Mouse (Mus musculus): Measurements from ENCODE around the gene Acly. TPM values are rescaled to one million over a fixed set of nuclear protein-coding genes. Genes with fewer than 3 reads are reported as not detected.

Gene Acly
- polyA plus RNA-seq, 2 experiments = 118 to 159 TPM

DNA sequence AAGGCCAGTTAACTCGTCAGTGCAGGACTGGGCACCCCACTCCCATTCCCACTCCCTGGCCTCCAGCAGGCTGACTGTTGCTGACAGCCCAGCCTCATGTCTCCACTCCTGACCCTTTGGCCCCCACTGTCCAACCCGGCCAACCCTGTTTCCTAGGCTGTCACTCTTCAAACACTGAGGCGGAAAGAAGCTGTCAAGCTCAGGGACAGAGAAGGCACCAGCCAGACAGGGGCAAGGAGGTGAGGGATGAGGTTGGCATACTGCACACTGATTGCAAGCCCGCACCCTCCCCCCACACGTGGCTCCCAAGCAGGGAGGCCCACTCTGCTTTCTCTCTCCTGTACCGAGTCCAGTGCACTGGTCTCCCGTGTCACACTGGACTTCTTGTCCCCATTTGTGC lies 8.6 kb downstream of the Acly start:
- TF ChIP-seq POLR2A (IDR thresholded peaks at IDR 0.05; ENCODE audit: borderline replicate concordance, extremely low read depth, insufficient read depth, insufficient read length) = no peak
- WGBS = 87% methylated on average over 6 of the region's 7 CpGs
- no peak overlapping the region for H3K9ac ChIP-seq (ENCODE audit: low read depth, low read length, severe bottlenecking)
- DNase-seq (ENCODE audit: low spot score) (no peak), ATAC-seq (ENCODE audit: low FRiP score, low read depth) (no peak)
- no peaks in the 10 kb centered on the region for H3K4me1 ChIP-seq (ENCODE audit: control insufficient read depth, insufficient read depth, low read length)
- peaks cover 94% of the 10 kb centered on the region for H3K36me3 ChIP-seq (ENCODE audit: control insufficient read depth, insufficient read depth, low read length)
- no peak overlapping the region for H3K4me2 ChIP-seq (replicated peaks; ENCODE audit: low read depth, low read length, severe bottlenecking)
- H3K9me3 ChIP-seq (ENCODE audit: control insufficient read depth, low read length) = no peaks in the 10 kb centered on the region
- no peak overlapping the region for H3K4me3 ChIP-seq (replicated peaks; ENCODE audit: low read length)
- no peak overlapping the region for H3K27ac ChIP-seq (replicated peaks; ENCODE audit: low read depth, low read length)
- no peaks in the 10 kb centered on the region for H3K27me3 ChIP-seq (ENCODE audit: control insufficient read depth, insufficient read depth, low read length)

DNA sequence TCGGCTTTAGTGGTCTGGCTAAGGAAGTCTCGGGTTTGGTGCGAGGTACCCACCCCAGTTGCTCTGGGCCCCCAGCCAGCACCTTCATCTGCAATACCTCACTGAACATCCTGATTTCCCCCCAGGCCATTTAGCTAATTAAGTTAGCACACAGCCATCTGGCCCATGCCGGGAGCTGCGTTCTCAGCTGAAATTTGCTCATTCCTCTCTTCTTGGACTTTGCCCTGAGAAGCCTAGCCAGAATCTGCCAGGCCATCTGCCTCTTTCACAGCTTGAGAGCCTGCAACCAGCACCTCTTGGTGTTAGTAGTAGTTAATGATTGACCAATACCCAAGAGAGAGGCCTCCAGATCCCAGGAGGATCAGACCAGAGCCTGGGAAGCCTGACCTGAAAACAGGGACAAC lies 9.6 kb downstream of the Acly start:
- no peak for TF ChIP-seq POLR2A (IDR thresholded peaks at IDR 0.05; ENCODE audit: borderline replicate concordance, extremely low read depth, insufficient read depth, insufficient read length)
- Histone ChIP-seq H3K4me3 (replicated peaks; ENCODE audit: low read length) (no peak overlapping the region), H3K9ac (ENCODE audit: low read depth, low read length, severe bottlenecking) (no peak overlapping the region), H3K36me3 (ENCODE audit: control insufficient read depth, insufficient read depth, low read length) (peaks cover 97% of the 10 kb centered on the region), H3K27me3 (ENCODE audit: control insufficient read depth, insufficient read depth, low read length) (no peaks in the 10 kb centered on the region), H3K9me3 (ENCODE audit: control insufficient read depth, low read length) (no peaks in the 10 kb centered on the region), H3K4me2 (replicated peaks; ENCODE audit: low read depth, low read length, severe bottlenecking) (no peak overlapping the region), H3K4me1 (ENCODE audit: control insufficient read depth, insufficient read depth, low read length) (no peaks in the 10 kb centered on the region), H3K27ac (replicated peaks; ENCODE audit: low read depth, low read length) (no peak overlapping the region)
- 56% methylated on average over 5 of the region's 5 CpGs for WGBS
- ATAC-seq (ENCODE audit: low FRiP score, low read depth) (no peak), DNase-seq (ENCODE audit: low spot score) (no peak)

DNA sequence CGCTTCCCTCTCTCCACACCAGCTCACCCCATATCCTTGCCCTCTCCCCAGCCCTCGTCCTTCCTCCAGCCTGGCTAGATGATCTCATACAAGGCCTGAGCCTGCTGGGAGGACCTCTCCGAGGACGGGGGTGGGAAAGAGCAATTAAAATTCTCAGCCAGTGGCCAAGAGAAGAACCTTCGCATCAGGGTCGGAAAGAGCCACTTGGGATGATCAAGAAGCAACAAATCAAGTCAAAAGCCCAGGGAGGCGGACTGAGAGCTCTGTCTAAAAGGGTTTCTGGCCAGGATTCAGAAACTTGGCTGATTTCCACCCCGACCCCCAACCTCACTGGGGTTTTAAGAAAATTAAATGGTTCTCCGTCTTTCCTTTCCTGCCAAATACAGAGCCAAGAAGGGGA lies 11.5 kb downstream of the Acly start:
- Histone ChIP-seq H3K27me3 (ENCODE audit: control insufficient read depth, insufficient read depth, low read length) (no peaks in the 10 kb centered on the region), H3K9ac (ENCODE audit: low read depth, low read length, severe bottlenecking) (no peak overlapping the region), H3K4me2 (replicated peaks; ENCODE audit: low read depth, low read length, severe bottlenecking) (no peak overlapping the region), H3K27ac (replicated peaks; ENCODE audit: low read depth, low read length) (no peak overlapping the region), H3K4me3 (replicated peaks; ENCODE audit: low read length) (no peak overlapping the region), H3K4me1 (ENCODE audit: control insufficient read depth, insufficient read depth, low read length) (no peaks in the 10 kb centered on the region), H3K36me3 (ENCODE audit: control insufficient read depth, insufficient read depth, low read length) (peaks cover 95% of the 10 kb centered on the region), H3K9me3 (ENCODE audit: control insufficient read depth, low read length) (no peaks in the 10 kb centered on the region)
- 67% methylated on average over 9 of the region's 9 CpGs for WGBS
- no peak for TF ChIP-seq POLR2A (IDR thresholded peaks at IDR 0.05; ENCODE audit: borderline replicate concordance, extremely low read depth, insufficient read depth, insufficient read length)
- peak; percentile 64 for DNase-seq (ENCODE audit: low spot score)
- ATAC-seq (ENCODE audit: low FRiP score, low read depth) = peak; percentile 32; the same call in 1 of the 2 replicates

DNA sequence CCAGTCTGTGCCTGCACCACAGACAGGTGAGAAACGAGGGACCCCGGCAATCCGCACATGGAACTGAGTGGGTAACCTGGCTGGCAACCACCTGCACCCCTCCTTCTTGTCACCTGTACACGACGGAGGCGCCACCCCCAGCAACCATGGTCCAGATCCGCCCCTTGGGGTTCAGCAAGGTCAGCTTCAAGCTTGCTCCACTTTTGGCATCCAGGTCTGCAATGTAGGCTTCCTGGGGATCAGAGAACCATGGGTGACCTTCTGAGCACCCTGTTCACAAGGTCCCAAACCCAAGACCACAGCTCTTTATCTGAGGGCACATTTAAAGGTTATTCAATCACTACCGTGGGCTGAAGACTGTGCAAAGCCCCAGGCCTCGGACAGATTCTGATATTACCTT lies 12.0 kb downstream of the Acly start:
- no peak for TF ChIP-seq POLR2A (IDR thresholded peaks at IDR 0.05; ENCODE audit: borderline replicate concordance, extremely low read depth, insufficient read depth, insufficient read length)
- no peak overlapping the region for H3K4me2 ChIP-seq (replicated peaks; ENCODE audit: low read depth, low read length, severe bottlenecking)
- no peaks in the 10 kb centered on the region for H3K27me3 ChIP-seq (ENCODE audit: control insufficient read depth, insufficient read depth, low read length)
- H3K4me1 ChIP-seq (ENCODE audit: control insufficient read depth, insufficient read depth, low read length) = no peaks in the 10 kb centered on the region
- WGBS = 90% methylated on average over 9 of the region's 9 CpGs
- no peak overlapping the region for H3K27ac ChIP-seq (replicated peaks; ENCODE audit: low read depth, low read length)
- H3K4me3 ChIP-seq (replicated peaks; ENCODE audit: low read length) = no peak overlapping the region
- DNase-seq (ENCODE audit: low spot score) (no peak), ATAC-seq (ENCODE audit: low FRiP score, low read depth) (no peak)
- H3K9me3 ChIP-seq (ENCODE audit: control insufficient read depth, low read length) = no peaks in the 10 kb centered on the region
- H3K9ac ChIP-seq (ENCODE audit: low read depth, low read length, severe bottlenecking) = no peak overlapping the region
- H3K36me3 ChIP-seq (ENCODE audit: control insufficient read depth, insufficient read depth, low read length) = peaks cover 95% of the 10 kb centered on the region

DNA sequence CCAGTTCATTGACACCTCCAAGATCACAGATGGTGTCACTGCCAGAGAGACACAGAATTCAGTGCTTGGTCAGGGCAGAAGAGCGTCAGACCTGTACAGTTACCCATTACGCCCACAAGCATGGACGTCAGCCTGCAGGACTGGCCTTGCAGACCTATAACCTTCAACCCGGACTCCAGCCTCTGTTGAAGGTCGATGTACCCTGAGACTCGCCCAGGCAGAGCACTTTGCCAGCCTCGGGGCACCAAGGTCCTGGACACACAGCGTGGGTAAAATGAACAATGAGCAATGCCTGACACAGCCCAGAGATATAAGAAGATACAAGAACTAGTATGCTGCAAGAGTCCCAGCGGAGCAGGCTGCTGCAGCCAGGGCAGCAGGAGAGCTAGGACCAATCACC lies 12.7 kb downstream of the Acly start:
- no peak for ATAC-seq (ENCODE audit: low FRiP score, low read depth)
- TF ChIP-seq POLR2A (IDR thresholded peaks at IDR 0.05; ENCODE audit: borderline replicate concordance, extremely low read depth, insufficient read depth, insufficient read length) = no peak
- WGBS = 95% methylated on average over 9 of the region's 9 CpGs

DNA sequence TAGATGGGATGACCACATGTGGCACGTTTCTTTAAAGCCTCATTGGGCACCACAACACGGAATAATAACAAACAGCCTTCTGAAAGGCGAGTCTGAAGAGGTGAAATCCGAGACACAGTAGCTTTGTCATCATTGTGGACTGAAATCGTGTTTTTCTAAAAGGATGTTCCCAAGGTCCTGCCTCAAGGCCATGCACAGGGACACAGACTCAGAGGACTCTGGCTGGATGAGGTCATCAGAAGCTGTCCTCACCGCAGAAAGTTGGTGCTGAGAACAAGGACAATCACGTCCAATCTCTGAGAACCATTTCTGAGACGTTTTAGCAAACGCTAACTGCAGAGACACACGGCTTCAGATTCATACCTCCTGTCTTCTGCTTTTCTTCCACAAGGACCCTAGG lies 14.1 kb downstream of the Acly start:
- DNase-seq (ENCODE audit: low spot score) = no peak
- no peak overlapping the region for H3K4me3 ChIP-seq (replicated peaks; ENCODE audit: low read length)
- 88% methylated on average over 10 of the region's 10 CpGs for WGBS
- no peak for ATAC-seq (ENCODE audit: low FRiP score, low read depth)
- H3K4me2 ChIP-seq (replicated peaks; ENCODE audit: low read depth, low read length, severe bottlenecking) = no peak overlapping the region
- H3K27me3 ChIP-seq (ENCODE audit: control insufficient read depth, insufficient read depth, low read length) = no peaks in the 10 kb centered on the region
- H3K4me1 ChIP-seq (ENCODE audit: control insufficient read depth, insufficient read depth, low read length) = no peaks in the 10 kb centered on the region
- TF ChIP-seq POLR2A (IDR thresholded peaks at IDR 0.05; ENCODE audit: borderline replicate concordance, extremely low read depth, insufficient read depth, insufficient read length) = no peak
- H3K9ac ChIP-seq (ENCODE audit: low read depth, low read length, severe bottlenecking) = no peak overlapping the region
- no peaks in the 10 kb centered on the region for H3K9me3 ChIP-seq (ENCODE audit: control insufficient read depth, low read length)
- H3K36me3 ChIP-seq (ENCODE audit: control insufficient read depth, insufficient read depth, low read length) = peaks cover 95% of the 10 kb centered on the region
- no peak overlapping the region for H3K27ac ChIP-seq (replicated peaks; ENCODE audit: low read depth, low read length)

More for the DNA sequence above, 12.7 kb downstream of the Acly start:
- no peaks in the 10 kb centered on the region for H3K4me1 ChIP-seq (ENCODE audit: control insufficient read depth, insufficient read depth, low read length)
- H3K27ac ChIP-seq (replicated peaks; ENCODE audit: low read depth, low read length) = no peak overlapping the region
- H3K9me3 ChIP-seq (ENCODE audit: control insufficient read depth, low read length) = no peaks in the 10 kb centered on the region
- no peak overlapping the region for H3K4me3 ChIP-seq (replicated peaks; ENCODE audit: low read length)
- no peak for DNase-seq (ENCODE audit: low spot score)
- no peaks in the 10 kb centered on the region for H3K27me3 ChIP-seq (ENCODE audit: control insufficient read depth, insufficient read depth, low read length)
- H3K4me2 ChIP-seq (replicated peaks; ENCODE audit: low read depth, low read length, severe bottlenecking) = no peak overlapping the region
- peaks cover 95% of the 10 kb centered on the region for H3K36me3 ChIP-seq (ENCODE audit: control insufficient read depth, insufficient read depth, low read length)
- no peak overlapping the region for H3K9ac ChIP-seq (ENCODE audit: low read depth, low read length, severe bottlenecking)

All from limb, embryonic 14.5 days (tissue).